Mouse (Mus musculus): ENCODE measurements at regions not wholly inside any gene's neighbourhood (a gene's known extent, or its start where the extent isn't known, plus 50 kb on each side); places are given as distances from the start of the nearest gene placed in this dataset.

- TF ChIP-seq CTCF (IDR thresholded peaks at IDR 0.05; ENCODE audit: control insufficient read depth, insufficient read depth, insufficient replicate concordance, low read depth, low read length) (no peak), POLR2A (IDR thresholded peaks at IDR 0.05; ENCODE audit: control insufficient read depth, low read depth, low read length) (no peak)
Measured at GRCm38 (mm10) chr16:87130733-87131640, 223.0 kb upstream of the N6amt1 start.
